Mouse (Mus musculus) embryonic facial prominence, embryonic 12.5 days (tissue): ENCODE results near the gene Ly6g6c. TPM values are rescaled to one million over a fixed set of nuclear protein-coding genes. Genes with fewer than 3 reads are reported as not detected.

Source experiments
- ATAC-seq: fragments of 200-750 bp; cut with Nextera tagmentation; 2 replicates; pipeline ENCODE4 v1.8.0; 2017; ENCODE audit not compliant: insufficient number of reproducible peaks, insufficient read depth, low FRiP score, low TSS enrichment
- H3K27ac ChIP-seq: fragments of 300-500 bp; sonication (generic); 2 replicates; pipeline ENCODE4 v1.5.1; 2016; ENCODE audit warnings: mild to moderate bottlenecking
- H3K27me3 ChIP-seq: fragments of 300-500 bp; sonication (generic); 2 replicates; pipeline ENCODE4 v1.6.1; 2016; ENCODE audit warnings: mild to moderate bottlenecking, moderate library complexity
- H3K36me3 ChIP-seq: fragments of 300-500 bp; sonication (generic); 2 replicates; pipeline ENCODE4 v1.6.1; 2016; ENCODE audit warnings: mild to moderate bottlenecking
- H3K4me1 ChIP-seq: fragments of 300-500 bp; sonication (generic); 2 replicates; pipeline ENCODE4 v1.6.1; 2016
- H3K4me2 ChIP-seq: fragments of 300-500 bp; sonication (generic); replicated peaks from 2 replicates; pipeline ENCODE4 v1.6.1; 2016; ENCODE audit warnings: mild to moderate bottlenecking, moderate library complexity
- H3K4me3 ChIP-seq: fragments of 300-500 bp; sonication (generic); 2 replicates; pipeline ENCODE4 v1.5.1; 2016; ENCODE audit warnings: mild to moderate bottlenecking
- H3K9ac ChIP-seq: fragments of 300-500 bp; sonication (generic); 2 replicates; pipeline ENCODE4 v1.6.1; 2016; ENCODE audit warnings: mild to moderate bottlenecking, moderate library complexity
- H3K9me3 ChIP-seq: fragments of 300-500 bp; sonication (generic); 2 replicates; pipeline ENCODE4 v1.6.1; 2016; ENCODE audit warnings: mild to moderate bottlenecking, moderate library complexity
- WGBS: fragments of 180-500 bp; shearing (Covaris S2); methylation state at CpG from one replicate; pipeline ENCODE4 v1.1.7; 2016; 5-methylcytosine and 5-hydroxymethylcytosine counted together
- polyA plus RNA-seq: library from polyadenylated mRNA; unstranded; fragments of >200 nt; fragmentation: Nextera tagmentation; extraction: Ambion mirVana; gene quantifications from 2 replicates; pipeline ENCODE4 v1.2.1, GENCODE M21; 2016

Gene Ly6g6c
- polyA plus RNA-seq, 1 experiment from 2014 or later: not detected

DNA sequence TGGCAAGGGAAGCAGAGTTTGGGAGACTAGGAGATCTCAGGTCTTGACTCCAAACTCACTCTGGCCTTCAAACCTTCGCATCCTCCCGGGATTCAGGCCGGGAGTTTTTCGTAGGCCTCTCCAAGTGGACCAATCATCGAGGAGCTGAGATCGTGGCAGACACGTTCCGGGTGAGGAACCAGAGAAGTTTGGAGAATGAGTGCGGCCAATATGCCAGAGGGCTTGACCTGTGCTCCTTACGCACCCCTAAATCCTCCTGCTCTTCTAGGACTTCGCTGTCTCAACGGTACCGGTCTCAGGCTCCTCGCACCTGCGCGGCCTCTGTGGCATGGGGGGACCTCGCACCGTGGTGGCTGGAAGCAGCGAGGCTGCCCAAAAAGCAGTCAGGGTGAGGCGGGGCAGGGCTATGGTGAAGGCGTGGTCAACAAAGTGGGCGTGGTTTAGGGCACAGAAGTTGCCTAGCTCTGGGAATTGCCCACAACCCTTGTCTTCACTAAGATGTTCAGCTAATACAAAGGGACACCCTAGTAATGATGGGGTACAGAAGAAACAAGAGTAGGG is 4.4 kb upstream of the Ly6g6c start:
- Histone ChIP-seq H3K9me3 (no peaks in the 10 kb centered on the region), H3K27ac (no peak overlapping the region), H3K36me3 (peaks cover 47% of the 10 kb centered on the region), H3K4me1 (peaks cover 30% of the 10 kb centered on the region), H3K4me3 (peak overlapping the region; percentile 83), H3K27me3 (peaks cover 25% of the 10 kb centered on the region), H3K9ac (peak overlapping the region; percentile 86), H3K4me2 (peak overlapping the region; percentile 98)
- 57% methylated on average over 22 of the region's 22 CpGs for WGBS
- no peak for ATAC-seq

GRCm38 (mm10) chr17:35061299-35061698 is 3.9 kb upstream of the Ly6g6c start:
- Histone ChIP-seq H3K27me3 (peaks cover 29% of the 10 kb centered on the region), H3K27ac (no peak overlapping the region), H3K9me3 (no peaks in the 10 kb centered on the region), H3K9ac (0 out of 2 replicates have a peak overlapping the region, but pooled peaks have one; percentile 31), H3K4me2 (peak overlapping the region; percentile 98; the same call in 1 of the 2 replicates), H3K36me3 (peaks cover 43% of the 10 kb centered on the region), H3K4me3 (peak overlapping the region; percentile 19; the same call in 1 of the 2 replicates), H3K4me1 (peaks cover 30% of the 10 kb centered on the region)
- WGBS: 79% methylated on average over 8 of the region's 8 CpGs
- ATAC-seq: no peak

GRCm38 (mm10) chr17:35063466-35063865 is 1.7 kb upstream of the Ly6g6c start:
- Histone ChIP-seq H3K27me3 (peaks cover 50% of the 10 kb centered on the region), H3K9me3 (no peaks in the 10 kb centered on the region), H3K4me3 (no peak overlapping the region), H3K4me1 (peaks cover 30% of the 10 kb centered on the region), H3K9ac (no peak overlapping the region), H3K36me3 (peaks cover 32% of the 10 kb centered on the region), H3K27ac (no peak overlapping the region), H3K4me2 (no peak overlapping the region)
- WGBS: 90% methylated on average over 3 of the region's 3 CpGs
- ATAC-seq: no peak

- H3K9ac ChIP-seq: no peak overlapping the region; the same call in 1 of the 2 replicates
- H3K27ac ChIP-seq: peak overlapping the region; percentile 69
- peaks cover 53% of the 10 kb centered on the region for H3K27me3 ChIP-seq
Observed at GRCm38 (mm10) chr17:35064378-35064877, 760 bp upstream of the Ly6g6c start.

GRCm38 (mm10) chr17:35066084-35066483 is 896 bp downstream of the Ly6g6c start, which contains the start of gene Mpig6b:
Gene Mpig6b (minus strand): TSS chr17:35066184.
- ATAC-seq: no peak
- Histone ChIP-seq H3K4me1 (peaks cover 18% of the 10 kb centered on the region), H3K27me3 (peaks cover 55% of the 10 kb centered on the region), H3K4me2 (peak within 1 kb of the TSS; percentile 55), H3K36me3 (peaks cover 25% of the 10 kb centered on the region), H3K9ac (peak within 1 kb of the TSS; percentile 1; the same call in 1 of the 2 replicates), H3K4me3 (peak within 1 kb of the TSS; percentile 33), H3K9me3 (no peaks in the 10 kb centered on the region), H3K27ac (no peak within 1 kb of the TSS)
- WGBS: 46% methylated on average over 10 of the region's 10 CpGs

More at GRCm38 (mm10) chr17:35064378-35064877, 760 bp upstream of the Ly6g6c start:
- H3K4me2 ChIP-seq: peak overlapping the region; percentile 55
- H3K4me1 ChIP-seq: peaks cover 30% of the 10 kb centered on the region
- whole genome bisulfite sequencing: 24% methylated on average over 10 of the region's 10 CpGs
- H3K36me3 ChIP-seq: peaks cover 32% of the 10 kb centered on the region
- H3K4me3 ChIP-seq: 0 out of 2 replicates have a peak overlapping the region, but pooled peaks have one; percentile 33
- H3K9me3 ChIP-seq: no peaks in the 10 kb centered on the region
- ATAC-seq: no peak

DNA sequence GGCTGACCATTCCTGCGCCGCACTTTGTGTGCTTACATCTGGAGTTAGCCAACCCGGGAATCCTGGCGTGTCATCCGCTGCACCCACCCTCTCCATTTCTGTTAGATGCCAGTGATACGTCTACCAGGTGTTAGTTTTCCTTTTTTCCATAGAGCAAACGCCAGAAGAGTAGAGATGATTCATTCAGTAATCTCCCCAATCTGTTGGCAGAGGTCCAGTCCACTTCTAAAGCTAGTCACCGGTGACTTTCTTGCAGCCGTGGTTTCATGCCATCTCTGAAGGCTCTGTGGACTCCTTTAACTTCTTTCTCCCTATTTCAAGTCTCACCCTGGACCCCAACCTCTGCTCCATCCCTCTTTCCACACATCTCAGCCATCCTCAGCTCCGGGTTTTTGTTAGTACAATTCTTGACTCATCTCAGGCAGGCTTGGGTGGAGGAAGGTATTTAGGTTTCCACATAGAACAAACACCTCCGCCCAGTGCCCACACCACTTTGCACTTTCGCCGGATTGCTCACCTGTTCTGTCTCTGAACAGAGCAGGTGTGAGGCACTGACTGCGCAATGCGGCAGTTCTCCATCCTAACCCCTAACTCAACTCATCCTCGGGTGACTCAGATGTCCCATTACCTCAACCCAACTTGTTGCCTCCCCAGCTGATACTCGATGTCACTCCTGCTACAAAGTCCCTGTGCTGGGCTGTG is 3.2 kb downstream of the Ly6g6c start:
- 83% methylated on average over 17 of the region's 17 CpGs for WGBS
- Histone ChIP-seq H3K4me3 (no peak overlapping the region), H3K27me3 (peaks cover 52% of the 10 kb centered on the region)

GRCm38 (mm10) chr17:35070556-35071229 is 5.5 kb downstream of the Ly6g6c start:
- Histone ChIP-seq H3K4me1 (0 out of 2 replicates have a peak, but pooled peaks cover under 1% of the 10 kb centered on the region), H3K36me3 (no peaks in the 10 kb centered on the region), H3K4me2 (no peak overlapping the region), H3K9ac (no peak overlapping the region), H3K4me3 (no peak overlapping the region), H3K9me3 (no peaks in the 10 kb centered on the region), H3K27me3 (peaks cover 36% of the 10 kb centered on the region), H3K27ac (no peak overlapping the region)
- no peak for ATAC-seq
- WGBS: 43% methylated on average over 6 of the region's 6 CpGs

More for the DNA sequence above, 3.2 kb downstream of the Ly6g6c start:
- Histone ChIP-seq H3K4me1 (peaks cover 17% of the 10 kb centered on the region), H3K9me3 (no peaks in the 10 kb centered on the region), H3K4me2 (no peak overlapping the region), H3K36me3 (peaks cover 4% of the 10 kb centered on the region; the same call in 1 of the 2 replicates), H3K27ac (no peak overlapping the region), H3K9ac (no peak overlapping the region)
- ATAC-seq: no peak

GRCm38 (mm10) chr17:35071454-35071853 is 6.3 kb downstream of the Ly6g6c start:
- Histone ChIP-seq H3K36me3 (no peaks in the 10 kb centered on the region), H3K27me3 (peaks cover 29% of the 10 kb centered on the region), H3K4me1 (peaks cover 3% of the 10 kb centered on the region), H3K4me3 (no peak overlapping the region), H3K9ac (no peak overlapping the region), H3K9me3 (no peaks in the 10 kb centered on the region), H3K4me2 (no peak overlapping the region), H3K27ac (no peak overlapping the region)
- no peak for ATAC-seq
- 80% methylated on average over 9 of the region's 9 CpGs for WGBS

GRCm38 (mm10) chr17:35074097-35074496 is 8.9 kb downstream of the Ly6g6c start:
- Histone ChIP-seq H3K4me3 (no peak overlapping the region), H3K4me1 (peaks cover 19% of the 10 kb centered on the region), H3K9ac (0 out of 2 replicates have a peak overlapping the region, but pooled peaks have one; percentile 1), H3K9me3 (no peaks in the 10 kb centered on the region), H3K4me2 (no peak overlapping the region), H3K27me3 (peaks cover 26% of the 10 kb centered on the region), H3K36me3 (no peaks in the 10 kb centered on the region), H3K27ac (no peak overlapping the region)
- 47% methylated on average over 17 of the region's 17 CpGs for WGBS
- no peak for ATAC-seq

GRCm38 (mm10) chr17:35076507-35077176 is 11.5 kb downstream of the Ly6g6c start, which contains the start of gene Ly6g6e:
Gene Ly6g6e (plus strand): TSS chr17:35076902.
- ATAC-seq: no peak
- H3K36me3 ChIP-seq: no peaks in the 10 kb centered on the region
- H3K9me3 ChIP-seq: no peaks in the 10 kb centered on the region
- H3K9ac ChIP-seq: no peak within 1 kb of the TSS
- peaks cover 23% of the 10 kb centered on the region for H3K4me1 ChIP-seq
- WGBS: 16% methylated on average over 10 of the region's 10 CpGs
- H3K4me2 ChIP-seq: peak within 1 kb of the TSS; percentile 24
- H3K27me3 ChIP-seq: peaks cover 27% of the 10 kb centered on the region
- peak within 1 kb of the TSS; percentile 14; the same call in 1 of the 2 replicates for H3K4me3 ChIP-seq
- no peak within 1 kb of the TSS for H3K27ac ChIP-seq

GRCm38 (mm10) chr17:35077285-35077684 is 12.1 kb downstream of the Ly6g6c start:
- Histone ChIP-seq H3K4me1 (peaks cover 23% of the 10 kb centered on the region), H3K9me3 (no peaks in the 10 kb centered on the region), H3K27me3 (peaks cover 27% of the 10 kb centered on the region), H3K4me3 (0 out of 2 replicates have a peak overlapping the region, but pooled peaks have one; percentile 14), H3K9ac (no peak overlapping the region), H3K27ac (no peak overlapping the region), H3K36me3 (no peaks in the 10 kb centered on the region), H3K4me2 (peak overlapping the region; percentile 24)
- no peak for ATAC-seq
- WGBS: 48% methylated on average over 2 of the region's 2 CpGs
